Mouse (Mus musculus) limb, embryonic 14.5 days (tissue): ENCODE data around the gene Btnl1. TPM values are rescaled to one million over a fixed set of nuclear protein-coding genes. Genes with fewer than 3 reads are reported as not detected.

ENCODE experiments used
- ATAC-seq: fragments of 200-750 bp; cut with Nextera tagmentation; 2 replicates; pipeline ENCODE4 v1.8.0; 2017; ENCODE audit warnings: low read depth, moderate number of reproducible peaks, moderate TSS enrichment; ENCODE audit not compliant: low FRiP score
- DNase-seq: peaks from one replicate; pipeline ENCODE4 v3.0.0-alpha.2; 2015; ENCODE audit warnings: low spot score
- H3K27ac ChIP-seq: fragments of 300-500 bp; sonication (generic); replicated peaks from 2 replicates; pipeline ENCODE4 v1.5.1; 2014; ENCODE audit warnings: low read depth, mild to moderate bottlenecking, low read length, moderate library complexity, mixed read lengths
- H3K27me3 ChIP-seq: fragments of 300-500 bp; sonication (generic); 2 replicates; pipeline ENCODE4 v1.6.1; 2014; ENCODE audit warnings: low read length, mixed read lengths; ENCODE audit not compliant: control insufficient read depth, insufficient read depth
- H3K36me3 ChIP-seq: fragments of 300-500 bp; sonication (generic); 2 replicates; pipeline ENCODE4 v1.6.1; 2014; ENCODE audit warnings: mild to moderate bottlenecking, low read length, moderate library complexity, mixed read lengths; ENCODE audit not compliant: control insufficient read depth, insufficient read depth
- H3K4me1 ChIP-seq: fragments of 300-500 bp; sonication (generic); 2 replicates; pipeline ENCODE4 v1.6.1; 2014; ENCODE audit warnings: antibody characterized with exemption, low read length, mixed read lengths; ENCODE audit not compliant: control insufficient read depth, insufficient read depth
- H3K4me2 ChIP-seq: fragments of 300-500 bp; sonication (generic); replicated peaks from 2 replicates; pipeline ENCODE4 v1.6.1; 2014; ENCODE audit warnings: low read depth, mild to moderate bottlenecking, low read length, moderate library complexity; ENCODE audit not compliant: severe bottlenecking
- H3K4me3 ChIP-seq: fragments of 300-500 bp; sonication (generic); replicated peaks from 2 replicates; pipeline ENCODE4 v1.5.1; 2014; ENCODE audit warnings: low read length
- H3K9ac ChIP-seq: fragments of 300-500 bp; sonication (generic); 2 replicates; pipeline ENCODE4 v1.6.1; 2014; ENCODE audit warnings: mild to moderate bottlenecking, low read depth, low read length, moderate library complexity; ENCODE audit not compliant: severe bottlenecking
- H3K9me3 ChIP-seq: fragments of 300-500 bp; sonication (generic); 2 replicates; pipeline ENCODE4 v1.6.1; 2016; ENCODE audit warnings: low read length; ENCODE audit not compliant: control insufficient read depth
- POLR2A ChIP-seq: fragments of 200-500 bp; IDR thresholded peaks from 2 replicates; pipeline ENCODE4 v1.8.0; 2012; ENCODE audit warnings: inconsistent platforms, mild to moderate bottlenecking, moderate library complexity, borderline replicate concordance; ENCODE audit not compliant: insufficient read depth, insufficient read length; ENCODE audit errors: extremely low read depth
- WGBS: fragments of 180-500 bp; shearing (Covaris S2); extraction: QIAGEN DNeasy Blood & Tissue Kit; methylation state at CpG from one replicate; pipeline ENCODE4 v1.1.7; 2014; 5-methylcytosine and 5-hydroxymethylcytosine counted together
- polyA plus RNA-seq, 2 experiments: library from polyadenylated mRNA; depleted of rRNA in 1 of 2; stranded (reverse) in 1 of 2; unstranded in 1 of 2; fragments of >200 nt; fragmentation: Nextera tagmentation in 1 of 2; extraction: Ambion mirVana in 1 of 2; gene quantifications; 2 replicates each; pipeline versions ENCODE4 v1.2.1 to v1.2.3; 2012 to 2014

The Btnl1 gene
- polyA plus RNA-seq, 2 experiments, result not detected

- DNase-seq (no peak), ATAC-seq (no peak)
- WGBS, result 87% methylated on average over 15 of the region's 15 CpGs
- no peaks in the 10 kb centered on the region for H3K4me1 ChIP-seq
- no peak overlapping the region for H3K4me3 ChIP-seq
- no peak for TF ChIP-seq POLR2A
- no peaks in the 10 kb centered on the region for H3K9me3 ChIP-seq
- H3K36me3 ChIP-seq, result no peaks in the 10 kb centered on the region
- H3K27ac ChIP-seq, result no peak overlapping the region
- H3K27me3 ChIP-seq, result no peaks in the 10 kb centered on the region
- no peak overlapping the region for H3K4me2 ChIP-seq
- H3K9ac ChIP-seq, result no peak overlapping the region
Measured at GRCm38 (mm10) chr17:34362954-34363546, 13.9 kb upstream of the Btnl1 start.

- no peak overlapping the region for H3K4me2 ChIP-seq
- H3K27me3 ChIP-seq, result no peaks in the 10 kb centered on the region
- ATAC-seq, result no peak
- 91% methylated on average over 3 of the region's 3 CpGs for WGBS
- no peak for DNase-seq
- no peaks in the 10 kb centered on the region for H3K36me3 ChIP-seq
- no peak overlapping the region for H3K4me3 ChIP-seq
- no peaks in the 10 kb centered on the region for H3K4me1 ChIP-seq
- no peak overlapping the region for H3K27ac ChIP-seq
- TF ChIP-seq POLR2A, result no peak
- no peak overlapping the region for H3K9ac ChIP-seq
- no peaks in the 10 kb centered on the region for H3K9me3 ChIP-seq
Measured at GRCm38 (mm10) chr17:34363676-34364310, 13.1 kb upstream of the Btnl1 start.

- H3K9me3 ChIP-seq, result no peaks in the 10 kb centered on the region
- no peak overlapping the region for H3K27ac ChIP-seq
- no peaks in the 10 kb centered on the region for H3K36me3 ChIP-seq
- no peaks in the 10 kb centered on the region for H3K27me3 ChIP-seq
- H3K4me3 ChIP-seq, result no peak overlapping the region
- WGBS, result 74% methylated on average over 10 of the region's 10 CpGs
- H3K9ac ChIP-seq, result no peak overlapping the region
- ATAC-seq, result no peak
- H3K4me1 ChIP-seq, result no peaks in the 10 kb centered on the region
- no peak for DNase-seq
- no peak for TF ChIP-seq POLR2A
- H3K4me2 ChIP-seq, result no peak overlapping the region
Measured at GRCm38 (mm10) chr17:34365031-34365430, 11.9 kb upstream of the Btnl1 start.

GRCm38 (mm10) chr17:34370563-34370962 is 6.4 kb upstream of the Btnl1 start:
- no peaks in the 10 kb centered on the region for H3K36me3 ChIP-seq
- no peak overlapping the region for H3K4me3 ChIP-seq
- no peaks in the 10 kb centered on the region for H3K27me3 ChIP-seq
- no peaks in the 10 kb centered on the region for H3K9me3 ChIP-seq
- no peak overlapping the region for H3K4me2 ChIP-seq
- no peak for TF ChIP-seq POLR2A
- H3K4me1 ChIP-seq, result no peaks in the 10 kb centered on the region
- no peak for ATAC-seq
- DNase-seq, result no peak
- 74% methylated on average over 4 of the region's 4 CpGs for WGBS
- H3K27ac ChIP-seq, result no peak overlapping the region
- H3K9ac ChIP-seq, result no peak overlapping the region

- no peaks in the 10 kb centered on the region for H3K27me3 ChIP-seq
- ATAC-seq (no peak), DNase-seq (no peak)
- no peak for TF ChIP-seq POLR2A
- no peaks in the 10 kb centered on the region for H3K4me1 ChIP-seq
- WGBS, result 75% methylated on average over 6 of the region's 6 CpGs
- H3K4me3 ChIP-seq, result no peak overlapping the region
- no peaks in the 10 kb centered on the region for H3K36me3 ChIP-seq
- no peak overlapping the region for H3K27ac ChIP-seq
- no peaks in the 10 kb centered on the region for H3K9me3 ChIP-seq
- H3K9ac ChIP-seq, result no peak overlapping the region
- H3K4me2 ChIP-seq, result no peak overlapping the region
Measured at GRCm38 (mm10) chr17:34373055-34373709, 3.8 kb upstream of the Btnl1 start.
